Mouse (Mus musculus): ENCODE data around the gene Sgta. TPM values are rescaled to one million over a fixed set of nuclear protein-coding genes. Genes with fewer than 3 reads are reported as not detected.
A peak's percentile ranks its signal among the peaks of the same experiment; 100 is the strongest.
"Not testable (repeated sequence)": the region's sequence is repeated elsewhere in the genome, so short reads cannot be mapped to it uniquely, and the experiment has no call there.

The Sgta gene
- total and polyA plus RNA-seq, 2 experiments from 2014 or later, result 236 to 325 TPM

DNA sequence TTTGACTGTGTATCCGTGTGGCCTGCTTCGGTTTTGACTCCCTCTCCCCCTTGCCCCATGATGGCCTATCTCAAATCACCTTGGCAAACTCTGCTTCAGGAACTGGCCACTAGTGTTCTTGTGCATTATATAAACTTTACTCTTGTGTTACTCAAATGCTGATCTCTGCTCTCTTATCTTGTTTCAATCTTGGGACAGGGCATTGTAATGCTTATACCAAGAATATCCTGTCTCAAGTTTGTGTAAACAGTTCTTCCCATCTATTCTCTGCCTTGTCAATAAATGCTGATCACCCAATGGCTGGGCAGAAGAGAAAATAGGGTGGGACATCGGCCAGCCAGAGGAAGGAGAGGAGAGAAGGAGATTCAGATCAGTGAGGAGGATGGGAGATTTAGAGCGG lies 2.7 kb upstream of the Sgta start:
- H3K27me3 ChIP-seq (ENCODE audit: insufficient read depth, low read length), result no peaks in the 10 kb centered on the region
- H3K9ac ChIP-seq (replicated peaks; ENCODE audit: low read length, poor library complexity, severe bottlenecking), result no peak overlapping the region
- H3K4me1 ChIP-seq (ENCODE audit: insufficient read depth, low read length), result peaks cover 8% of the 10 kb centered on the region; the same call in 1 of the 2 replicates
- no peaks in the 10 kb centered on the region; the same call in 1 of the 2 replicates for H3K36me3 ChIP-seq (ENCODE audit: insufficient read depth, low read length)
- H3K27ac ChIP-seq (ENCODE audit: low read depth, low read length), result no peak overlapping the region
- DNase-seq (ENCODE audit: low spot score) (no peak), ATAC-seq (ENCODE audit: low FRiP score) (no peak)
- no peak overlapping the region for H3K4me3 ChIP-seq (ENCODE audit: low read depth, low read length)
- WGBS, result 69% methylated on average over 4 of the region's 4 CpGs
- no peak for TF ChIP-seq CTCF (IDR thresholded peaks at IDR 0.05)
- no peak overlapping the region for H3K4me2 ChIP-seq (ENCODE audit: low read depth, low read length, poor library complexity, severe bottlenecking)
- no peaks in the 10 kb centered on the region for H3K9me3 ChIP-seq (ENCODE audit: low read length)

DNA sequence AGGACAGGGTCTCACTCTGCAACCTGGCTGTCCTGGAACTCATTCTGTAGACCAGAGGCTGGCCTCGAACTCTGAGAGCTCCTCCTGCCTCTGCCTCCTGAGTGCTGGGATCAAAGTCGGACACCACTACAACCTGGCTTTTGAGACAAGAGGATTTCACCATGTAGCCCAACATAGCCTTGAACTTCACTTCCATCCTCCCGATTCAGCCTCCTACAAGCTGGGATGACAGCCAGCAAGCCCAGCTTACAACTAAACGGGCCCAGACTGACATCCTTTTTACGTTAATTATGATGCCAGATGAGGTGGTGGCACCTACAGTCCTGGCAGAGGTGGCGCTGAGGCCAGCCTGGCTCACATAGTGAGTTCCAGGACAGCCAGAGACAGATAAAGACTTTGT lies 1.1 kb downstream of the Sgta start:
- Histone ChIP-seq H3K27ac (ENCODE audit: low read depth, low read length) (no peak overlapping the region), H3K36me3 (ENCODE audit: insufficient read depth, low read length) (no peaks in the 10 kb centered on the region; the same call in 1 of the 2 replicates), H3K4me1 (ENCODE audit: insufficient read depth, low read length) (peaks cover 8% of the 10 kb centered on the region; the same call in 1 of the 2 replicates), H3K4me2 (ENCODE audit: low read depth, low read length, poor library complexity, severe bottlenecking) (peak overlapping the region; percentile 88), H3K9me3 (ENCODE audit: low read length) (no peaks in the 10 kb centered on the region), H3K9ac (replicated peaks; ENCODE audit: low read length, poor library complexity, severe bottlenecking) (peak overlapping the region; percentile 81; the same call in 1 of the 2 replicates), H3K27me3 (ENCODE audit: insufficient read depth, low read length) (no peaks in the 10 kb centered on the region), H3K4me3 (ENCODE audit: low read depth, low read length) (peak overlapping the region; percentile 74)
- ATAC-seq (ENCODE audit: low FRiP score) (no peak), DNase-seq (ENCODE audit: low spot score) (no peak)
- no peak for TF ChIP-seq CTCF (IDR thresholded peaks at IDR 0.05)
- 85% methylated on average over 6 of the region's 6 CpGs for WGBS

DNA sequence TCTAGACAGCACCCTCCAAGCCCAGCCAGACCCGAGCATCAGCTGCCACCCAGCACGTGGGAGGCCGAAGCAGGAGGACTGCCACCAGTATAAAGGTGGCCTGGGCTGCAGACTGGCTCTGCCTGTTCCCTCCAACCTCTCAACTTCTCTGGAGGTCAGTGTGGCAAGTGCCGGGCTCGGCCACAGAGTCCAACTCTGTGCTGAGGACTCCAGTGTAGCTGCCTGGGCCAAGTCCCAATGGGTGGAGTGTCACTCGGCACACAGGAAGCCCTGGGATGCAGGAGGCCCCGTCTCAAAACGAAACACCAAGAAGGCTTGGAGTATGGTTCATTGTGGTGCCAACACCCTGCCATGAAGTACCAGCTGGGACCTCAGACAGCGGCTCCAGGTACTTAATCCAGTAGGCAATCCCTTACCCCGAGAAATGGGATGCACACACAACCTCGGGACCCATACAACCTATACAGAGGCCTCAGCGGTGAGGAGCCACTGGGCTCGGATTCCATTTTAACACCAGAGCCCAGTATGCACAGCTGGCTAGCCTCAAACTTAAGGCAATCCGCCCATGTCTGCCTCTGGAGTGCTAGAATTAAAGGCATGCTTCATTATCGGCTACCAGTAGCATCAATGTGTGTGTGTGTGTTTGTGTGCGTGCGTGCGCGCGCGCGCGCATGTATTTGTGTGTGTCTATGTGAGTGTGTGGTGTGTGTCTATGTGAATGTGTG lies 2.4 kb downstream of the Sgta start:
- no peak for TF ChIP-seq CTCF (IDR thresholded peaks at IDR 0.05)
- 95% methylated on average over 23 of the region's 23 CpGs for WGBS

DNA sequence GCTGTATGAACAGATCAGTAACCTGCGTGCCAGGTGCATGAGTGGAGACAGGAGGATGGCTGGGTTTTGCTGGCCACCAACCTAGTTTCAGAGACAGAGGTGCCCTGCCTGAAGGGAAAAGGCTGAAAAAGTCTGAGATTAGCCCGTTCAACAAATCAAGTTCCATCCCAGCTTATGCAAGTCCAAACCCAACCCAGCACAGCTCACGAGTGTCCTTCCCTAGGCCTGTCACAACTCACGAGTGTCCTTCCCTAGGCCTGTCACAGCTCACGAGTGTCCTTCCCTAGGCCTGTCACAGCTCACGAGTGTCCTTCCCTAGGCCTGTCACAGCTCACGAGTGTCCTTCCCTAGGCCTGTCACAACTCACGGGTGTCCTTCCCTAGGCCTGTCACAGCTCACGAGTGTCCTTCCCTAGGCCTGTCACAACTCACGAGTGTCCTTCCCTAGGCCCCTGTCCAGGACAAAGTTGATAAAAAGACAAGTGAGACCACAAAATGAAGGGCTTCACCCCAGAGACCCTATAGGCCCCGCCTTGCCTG lies 4.1 kb downstream of the Sgta start:
- not testable (repeated sequence) for H3K27me3 ChIP-seq (ENCODE audit: insufficient read depth, low read length); H3K9ac ChIP-seq (replicated peaks; ENCODE audit: low read length, poor library complexity, severe bottlenecking); H3K9me3 ChIP-seq (ENCODE audit: low read length); DNase-seq (ENCODE audit: low spot score); H3K4me2 ChIP-seq (ENCODE audit: low read depth, low read length, poor library complexity, severe bottlenecking); H3K4me3 ChIP-seq (ENCODE audit: low read depth, low read length); H3K4me1 ChIP-seq (ENCODE audit: insufficient read depth, low read length); H3K27ac ChIP-seq (ENCODE audit: low read depth, low read length); ATAC-seq (ENCODE audit: low FRiP score)
- 91% methylated on average over 10 of the region's 11 CpGs for WGBS
- H3K36me3 ChIP-seq (ENCODE audit: insufficient read depth, low read length), result peaks cover 15% of the 10 kb centered on the region

More for the DNA sequence above, 2.4 kb downstream of the Sgta start:
- H3K9me3 ChIP-seq (ENCODE audit: low read length), result no peaks in the 10 kb centered on the region
- peaks cover 8% of the 10 kb centered on the region; the same call in 1 of the 2 replicates for H3K4me1 ChIP-seq (ENCODE audit: insufficient read depth, low read length)
- ATAC-seq (ENCODE audit: low FRiP score), result no peak
- no peak overlapping the region for H3K9ac ChIP-seq (replicated peaks; ENCODE audit: low read length, poor library complexity, severe bottlenecking)
- H3K4me3 ChIP-seq (ENCODE audit: low read depth, low read length), result no peak overlapping the region
- no peak overlapping the region for H3K27ac ChIP-seq (ENCODE audit: low read depth, low read length)
- no peak for DNase-seq (ENCODE audit: low spot score)
- H3K36me3 ChIP-seq (ENCODE audit: insufficient read depth, low read length), result no peaks in the 10 kb centered on the region; the same call in 1 of the 2 replicates
- H3K27me3 ChIP-seq (ENCODE audit: insufficient read depth, low read length), result no peaks in the 10 kb centered on the region
- H3K4me2 ChIP-seq (ENCODE audit: low read depth, low read length, poor library complexity, severe bottlenecking), result no peak overlapping the region

DNA sequence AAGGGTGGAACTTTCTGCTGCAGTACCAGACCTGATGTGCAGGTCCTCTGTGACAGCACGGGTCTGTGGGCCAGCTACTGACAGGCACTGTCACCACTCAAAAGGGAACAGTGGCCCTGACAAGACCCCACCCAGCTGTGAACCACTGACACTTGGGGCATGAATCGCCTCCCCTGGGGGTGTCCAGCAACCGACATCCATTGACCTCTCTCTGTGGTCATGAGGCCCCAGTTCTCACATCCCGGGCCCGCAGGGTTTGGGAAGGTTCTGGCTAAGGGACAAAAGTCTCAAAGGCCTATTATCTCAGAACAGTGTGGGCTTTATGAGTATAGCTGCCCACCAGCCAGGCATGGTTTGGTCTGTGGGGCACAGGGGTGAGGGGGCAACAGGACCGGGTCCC lies 4.8 kb downstream of the Sgta start:
- no peaks in the 10 kb centered on the region for H3K9me3 ChIP-seq (ENCODE audit: low read length)
- peaks cover 20% of the 10 kb centered on the region for H3K36me3 ChIP-seq (ENCODE audit: insufficient read depth, low read length)
- no peak overlapping the region for H3K27ac ChIP-seq (ENCODE audit: low read depth, low read length)
- DNase-seq (ENCODE audit: low spot score) (no peak), ATAC-seq (ENCODE audit: low FRiP score) (no peak)
- H3K4me2 ChIP-seq (ENCODE audit: low read depth, low read length, poor library complexity, severe bottlenecking), result no peak overlapping the region
- no peak overlapping the region for H3K9ac ChIP-seq (replicated peaks; ENCODE audit: low read length, poor library complexity, severe bottlenecking)
- H3K4me3 ChIP-seq (ENCODE audit: low read depth, low read length), result no peak overlapping the region
- H3K4me1 ChIP-seq (ENCODE audit: insufficient read depth, low read length), result peaks cover 8% of the 10 kb centered on the region; the same call in 1 of the 2 replicates
- 81% methylated on average over 6 of the region's 6 CpGs for WGBS
- TF ChIP-seq CTCF (IDR thresholded peaks at IDR 0.05), result no peak
- no peaks in the 10 kb centered on the region for H3K27me3 ChIP-seq (ENCODE audit: insufficient read depth, low read length)

DNA sequence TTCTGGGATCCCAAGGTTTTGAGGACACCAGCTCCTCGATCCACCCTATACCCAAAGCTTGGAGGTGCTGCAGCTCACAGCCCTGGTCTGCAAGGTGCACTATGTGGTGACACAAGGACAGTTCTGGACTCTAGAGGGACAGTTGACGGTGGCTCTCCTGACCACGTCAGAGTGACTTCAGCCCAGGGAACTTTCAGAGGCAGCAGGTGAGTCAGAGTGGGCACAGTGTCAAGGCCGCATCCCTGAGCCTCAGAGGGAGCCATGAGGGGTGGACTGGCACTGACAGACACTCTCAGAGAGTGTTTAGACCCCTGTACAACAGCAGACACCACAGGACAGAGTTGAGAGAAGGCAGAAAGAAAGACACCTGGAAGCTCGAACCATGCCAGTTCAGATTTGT lies 7.4 kb downstream of the Sgta start:
- Histone ChIP-seq H3K36me3 (ENCODE audit: insufficient read depth, low read length) (peaks cover 46% of the 10 kb centered on the region), H3K4me2 (ENCODE audit: low read depth, low read length, poor library complexity, severe bottlenecking) (no peak overlapping the region), H3K27ac (ENCODE audit: low read depth, low read length) (no peak overlapping the region), H3K9me3 (ENCODE audit: low read length) (no peaks in the 10 kb centered on the region), H3K4me1 (ENCODE audit: insufficient read depth, low read length) (no peaks in the 10 kb centered on the region), H3K27me3 (ENCODE audit: insufficient read depth, low read length) (no peaks in the 10 kb centered on the region), H3K9ac (replicated peaks; ENCODE audit: low read length, poor library complexity, severe bottlenecking) (no peak overlapping the region), H3K4me3 (ENCODE audit: low read depth, low read length) (no peak overlapping the region)
- no peak for ATAC-seq (ENCODE audit: low FRiP score)
- DNase-seq (ENCODE audit: low spot score), result no peak
- 93% methylated on average over 5 of the region's 5 CpGs for WGBS
- no peak for TF ChIP-seq CTCF (IDR thresholded peaks at IDR 0.05)

Data from midbrain, postnatal 0 days (tissue).